Mouse (Mus musculus): ENCODE measurements around the gene Rps3.

Gene Rps3

GRCm38 (mm10) chr7:99438881-99439280 is 44.7 kb downstream of the Rps3 start:
- DNase-seq: peak in 1 of 2 experiments; percentile 29

- no peak for DNase-seq
Measured at GRCm38 (mm10) chr7:99436530-99436929, 47.0 kb downstream of the Rps3 start.

GRCm38 (mm10) chr7:99434672-99435250 is 48.8 kb downstream of the Rps3 start:
- peak in 1 of 2 experiments; percentile 28 for DNase-seq

GRCm38 (mm10) chr7:99432863-99433262 is 50.7 kb downstream of the Rps3 start:
- no peak for DNase-seq

- DNase-seq: peak; percentile 28 to 47
Measured at GRCm38 (mm10) chr7:99432248-99432647, 51.3 kb downstream of the Rps3 start.

- DNase-seq: no peak
Measured at GRCm38 (mm10) chr7:99430246-99430645, 53.3 kb downstream of the Rps3 start.

GRCm38 (mm10) chr7:99429786-99430185 is 53.8 kb downstream of the Rps3 start:
- DNase-seq: no peak

- DNase-seq: no peak
Measured at GRCm38 (mm10) chr7:99428836-99429235, 54.7 kb downstream of the Rps3 start.

GRCm38 (mm10) chr7:99427987-99428386 is 55.6 kb downstream of the Rps3 start:
- no peak for DNase-seq

All from lung, postnatal 4 days (tissue).